15 mouse cellular contexts compared by ENCODE assay signal in genomic region chrX:36193951-36194350, GRCm38 (mm10). TPM values are rescaled to one million over a fixed set of nuclear protein-coding genes. Genes with fewer than 3 reads are reported as not detected.
DNase-seq lines count a peak whose midpoint lies in the region; ATAC-seq and TF ChIP-seq lines count a peak whose summit lies in the region.
"Had no signal": no experiment of that assay in that cellular context is flagged by ENCODE, and none has a peak within 500 bp of the region (broad histone marks: within the 10 kb centered on the region; RNA-seq: fewer than 3 reads in every experiment).

No protein-coding gene starts in this region.

- no peaks in the 10 kb centered on the region for H3K4me1 ChIP-seq in limb, embryonic 12.5 days (replicated peaks)
- H3K4me1 ChIP-seq in limb, embryonic 10.5 days = peaks cover 7% of the 10 kb centered on the region; the same call in 1 of the 2 replicates
- no peaks in the 10 kb centered on the region for H3K4me1 ChIP-seq in forebrain, embryonic 14.5 days (ENCODE audit: control insufficient read depth, insufficient read depth, low read length)
- H3K4me1 ChIP-seq in hindbrain, postnatal 0 days (ENCODE audit: insufficient read depth, low read length) = no peaks in the 10 kb centered on the region
- peaks cover 22% of the 10 kb centered on the region for H3K4me1 ChIP-seq in midbrain, embryonic 16.5 days (ENCODE audit: control insufficient read depth, insufficient read depth, low read length)
- H3K4me1 ChIP-seq: limb, embryonic 15.5 days; lung, embryonic 15.5 days had no signal

- TF ChIP-seq CTCF in hindbrain, postnatal 0 days (IDR thresholded peaks at IDR 0.05; ENCODE audit: low read depth) = no peak

- ATAC-seq in limb, embryonic 12.5 days (ENCODE audit: insufficient number of reproducible peaks, insufficient read depth, low FRiP score, low TSS enrichment, low read depth) = peak; percentile 69
- peak; percentile 58; the same call in 1 of the 2 replicates for ATAC-seq in forebrain, embryonic 14.5 days
- no peak for ATAC-seq in hindbrain, postnatal 0 days
- peak; percentile 54 for ATAC-seq in midbrain, embryonic 16.5 days

- H3K36me3 ChIP-seq in limb, embryonic 12.5 days = no peaks in the 10 kb centered on the region
- no peaks in the 10 kb centered on the region for H3K36me3 ChIP-seq in limb, embryonic 10.5 days
- no peaks in the 10 kb centered on the region for H3K36me3 ChIP-seq in forebrain, embryonic 14.5 days (ENCODE audit: control insufficient read depth, insufficient read depth, low read length)
- no peaks in the 10 kb centered on the region for H3K36me3 ChIP-seq in hindbrain, postnatal 0 days (ENCODE audit: insufficient read depth, low read length)
- H3K36me3 ChIP-seq in midbrain, embryonic 16.5 days (ENCODE audit: control insufficient read depth, insufficient read depth, low read length) = no peaks in the 10 kb centered on the region
- H3K36me3 ChIP-seq: limb, embryonic 15.5 days; lung, embryonic 15.5 days had no signal

- no peak for DNase-seq in limb, embryonic 10.5 days (ENCODE audit: low spot score)
- DNase-seq in forebrain, embryonic 14.5 days (ENCODE audit: low spot score) = peak; percentile 75
- DNase-seq in hindbrain, postnatal 0 days (ENCODE audit: low spot score) = peak; percentile 68
- DNase-seq in layer of hippocampus, postnatal 36 days = no peak
- DNase-seq in adrenal gland, adult 18-20 months (ENCODE audit: low spot score in 2 of 2) = no peak
- DNase-seq in thymus, postnatal 36 days = no peak
- DNase-seq: cerebellum, adult 9-10 months; gastrocnemius, postnatal 14 days; kidney, adult 11 months; thymus, adult 2 months had no signal

- H3K9ac ChIP-seq in limb, embryonic 12.5 days (replicated peaks) = no peak overlapping the region
- no peak overlapping the region for H3K9ac ChIP-seq in forebrain, embryonic 14.5 days (ENCODE audit: low read length)
- H3K9ac ChIP-seq in hindbrain, postnatal 0 days (replicated peaks; ENCODE audit: low read length) = no peak overlapping the region
- no peak overlapping the region for H3K9ac ChIP-seq in midbrain, embryonic 16.5 days (ENCODE audit: low read depth, low read length)
- H3K9ac ChIP-seq: limb, embryonic 15.5 days; lung, embryonic 15.5 days had no signal

- H3K4me3 ChIP-seq in limb, embryonic 12.5 days (replicated peaks) = no peak overlapping the region
- H3K4me3 ChIP-seq in limb, embryonic 10.5 days = no peak overlapping the region
- no peak overlapping the region for H3K4me3 ChIP-seq in forebrain, embryonic 14.5 days (ENCODE audit: low read depth, low read length)
- no peak overlapping the region for H3K4me3 ChIP-seq in hindbrain, postnatal 0 days (ENCODE audit: low read length)
- no peak overlapping the region for H3K4me3 ChIP-seq in midbrain, embryonic 16.5 days (ENCODE audit: low read depth, low read length)
- H3K4me3 ChIP-seq: limb, embryonic 15.5 days; lung, embryonic 15.5 days had no signal

- 23% methylated on average over 6 of the region's 6 CpGs for WGBS in limb, embryonic 12.5 days
- 36% methylated on average over 6 of the region's 6 CpGs for WGBS in limb, embryonic 10.5 days
- 31% methylated on average over 6 of the region's 6 CpGs for WGBS in forebrain, embryonic 14.5 days
- 26% methylated on average over 6 of the region's 6 CpGs for WGBS in hindbrain, postnatal 0 days
- WGBS in midbrain, embryonic 16.5 days = 18% methylated on average over 6 of the region's 6 CpGs

- no peaks in the 10 kb centered on the region for H3K9me3 ChIP-seq in limb, embryonic 12.5 days
- no peaks in the 10 kb centered on the region for H3K9me3 ChIP-seq in limb, embryonic 10.5 days (replicated peaks)
- H3K9me3 ChIP-seq in forebrain, embryonic 14.5 days (replicated peaks; ENCODE audit: control insufficient read depth, low read length) = no peaks in the 10 kb centered on the region
- no peaks in the 10 kb centered on the region for H3K9me3 ChIP-seq in hindbrain, postnatal 0 days (ENCODE audit: low read length)
- H3K9me3 ChIP-seq in midbrain, embryonic 16.5 days (replicated peaks; ENCODE audit: control insufficient read depth, low read length, poor library complexity, severe bottlenecking) = no peaks in the 10 kb centered on the region
- H3K9me3 ChIP-seq: limb, embryonic 15.5 days; lung, embryonic 15.5 days had no signal

- no peak overlapping the region for H3K27ac ChIP-seq in limb, embryonic 12.5 days
- no peak overlapping the region for H3K27ac ChIP-seq in limb, embryonic 10.5 days
- H3K27ac ChIP-seq in forebrain, embryonic 14.5 days (ENCODE audit: low read depth, low read length) = peak overlapping the region; percentile 40
- peak overlapping the region; percentile 58 for H3K27ac ChIP-seq in hindbrain, postnatal 0 days
- peak overlapping the region; percentile 76 for H3K27ac ChIP-seq in midbrain, embryonic 16.5 days (ENCODE audit: low read length)
- H3K27ac ChIP-seq: limb, embryonic 15.5 days; lung, embryonic 15.5 days had no signal

- H3K4me2 ChIP-seq in limb, embryonic 12.5 days = no peak overlapping the region
- no peak overlapping the region for H3K4me2 ChIP-seq in forebrain, embryonic 14.5 days (ENCODE audit: low read length)
- H3K4me2 ChIP-seq in hindbrain, postnatal 0 days (ENCODE audit: low read depth, low read length) = no peak overlapping the region
- H3K4me2 ChIP-seq in midbrain, embryonic 16.5 days (ENCODE audit: low read length) = peak overlapping the region; percentile 5
- H3K4me2 ChIP-seq: limb, embryonic 15.5 days; lung, embryonic 15.5 days had no signal

- H3K27me3 ChIP-seq in limb, embryonic 12.5 days = no peaks in the 10 kb centered on the region; the same call in 1 of the 2 replicates
- peaks cover 25% of the 10 kb centered on the region for H3K27me3 ChIP-seq in limb, embryonic 10.5 days (ENCODE audit: low read depth, poor library complexity, severe bottlenecking)
- H3K27me3 ChIP-seq in forebrain, embryonic 14.5 days (replicated peaks; ENCODE audit: control insufficient read depth, insufficient read depth, low read length) = no peaks in the 10 kb centered on the region
- H3K27me3 ChIP-seq in hindbrain, postnatal 0 days (ENCODE audit: insufficient read depth, low read length) = no peaks in the 10 kb centered on the region
- H3K27me3 ChIP-seq in midbrain, embryonic 16.5 days (ENCODE audit: control insufficient read depth, insufficient read depth, low read depth, low read length) = no peaks in the 10 kb centered on the region
- H3K27me3 ChIP-seq: limb, embryonic 15.5 days; lung, embryonic 15.5 days had no signal

RNA-seq across cellular contexts. Expression of gene Zcchc12, which starts 1.8 kb away (rescaled TPM):
- 14.3 and 15.3 TPM in 2 replicates for polyA plus RNA-seq in limb, embryonic 12.5 days (2016; fragmentation: Nextera tagmentation; extraction: Ambion mirVana)
- 4.4 and 6.0 TPM in 2 replicates for polyA plus RNA-seq in limb, embryonic 10.5 days (2016; fragmentation: Nextera tagmentation; extraction: Ambion mirVana)
- polyA plus RNA-seq in forebrain, embryonic 14.5 days (2014; fragmentation: Nextera tagmentation; extraction: Ambion mirVana) = 202 and 243 TPM in 2 replicates
- total RNA-seq in hindbrain, postnatal 0 days (2014; rRNA removed) = 206 and 223 TPM in 2 replicates
- 370 and 387 TPM in 2 replicates for polyA plus RNA-seq in hindbrain, postnatal 0 days (2015; fragmentation: Nextera tagmentation; extraction: Ambion mirVana)
- polyA plus RNA-seq in midbrain, embryonic 16.5 days (2015; fragmentation: Nextera tagmentation; extraction: Ambion mirVana) = 514 and 548 TPM in 2 replicates
- 10 to 100 TPM; 43.2 to 45.9 TPM for total RNA-seq in layer of hippocampus, postnatal 36 days (2021)
- total RNA-seq in adrenal gland, adult 18-20 months (2021) = 1 to 10 TPM; 3.5 to 5.1 TPM
- total RNA-seq: gastrocnemius, postnatal 14 days; monocyte, adult 5-6 weeks had no signal

Comparison
In these comparisons a context has a peak if more than half of its experiments do, and no peak if none do; other contexts are left out.
1. H3K27ac ChIP-seq: peak in forebrain, embryonic 14.5 days (single experiment), hindbrain, postnatal 0 days (single experiment) and midbrain, embryonic 16.5 days (single experiment); none in limb, embryonic 12.5 days (single experiment) and limb, embryonic 10.5 days (single experiment).
2. DNase-seq: peak in forebrain, embryonic 14.5 days (single experiment) and hindbrain, postnatal 0 days (single experiment); none in limb, embryonic 10.5 days (single experiment), layer of hippocampus, postnatal 36 days (0 of 2), adrenal gland, adult 18-20 months (0 of 2) and thymus, postnatal 36 days (0 of 2).
3. RNA of gene Zcchc12, which starts 1.8 kb away (polyA plus RNA-seq): 514 to 548 TPM in midbrain, embryonic 16.5 days, 370 to 387 TPM in hindbrain, postnatal 0 days and 202 to 243 TPM in forebrain, embryonic 14.5 days; 14.3 to 15.3 TPM in limb, embryonic 12.5 days and 4.4 to 6.0 TPM in limb, embryonic 10.5 days; every median in the first group is over 10 times any median in the second.